Mouse (Mus musculus): ENCODE results near the gene Kdelr2. TPM values are rescaled to one million over a fixed set of nuclear protein-coding genes. Genes with fewer than 3 reads are reported as not detected.

Gene Kdelr2
- total RNA-seq, 2 experiments from 2014 or later, result 50.5 to 84.3 TPM

GRCm38 (mm10) chr5:143395649-143396048 is 8.0 kb upstream of the Kdelr2 start:
- peak; percentile 67; the same call in 1 of the 2 replicates for ATAC-seq (replicated peaks; ENCODE audit: low FRiP score, low TSS enrichment, poor library complexity, severe bottlenecking)

GRCm38 (mm10) chr5:143400501-143400900 is 3.1 kb upstream of the Kdelr2 start:
- ATAC-seq (replicated peaks; ENCODE audit: low FRiP score, low TSS enrichment, poor library complexity, severe bottlenecking), result no peak

- ATAC-seq (replicated peaks; ENCODE audit: low FRiP score, low TSS enrichment, poor library complexity, severe bottlenecking), result no peak
Measured at GRCm38 (mm10) chr5:143401556-143401955, 2.1 kb upstream of the Kdelr2 start.

GRCm38 (mm10) chr5:143404148-143404930 is 701 bp downstream of the Kdelr2 start:
- peak; percentile 22; the same call in 1 of the 2 replicates for ATAC-seq (replicated peaks; ENCODE audit: low FRiP score, low TSS enrichment, poor library complexity, severe bottlenecking)

GRCm38 (mm10) chr5:143405200-143405599 is 1.6 kb downstream of the Kdelr2 start:
- no peak for ATAC-seq (replicated peaks; ENCODE audit: low FRiP score, low TSS enrichment, poor library complexity, severe bottlenecking)

GRCm38 (mm10) chr5:143406548-143406947 is 2.9 kb downstream of the Kdelr2 start:
- no peak for ATAC-seq (replicated peaks; ENCODE audit: low FRiP score, low TSS enrichment, poor library complexity, severe bottlenecking)

- peak; percentile 84 for ATAC-seq (replicated peaks; ENCODE audit: low FRiP score, low TSS enrichment, poor library complexity, severe bottlenecking)
Measured at GRCm38 (mm10) chr5:143409239-143409638, 5.6 kb downstream of the Kdelr2 start.

- no peak for ATAC-seq (replicated peaks; ENCODE audit: low FRiP score, low TSS enrichment, poor library complexity, severe bottlenecking)
Measured at GRCm38 (mm10) chr5:143410841-143411395, 7.3 kb downstream of the Kdelr2 start.

- ATAC-seq (replicated peaks; ENCODE audit: low FRiP score, low TSS enrichment, poor library complexity, severe bottlenecking), result no peak
Measured at GRCm38 (mm10) chr5:143421484-143421883, 17.8 kb downstream of the Kdelr2 start.

GRCm38 (mm10) chr5:143422990-143423389 is 19.4 kb downstream of the Kdelr2 start:
- no peak for ATAC-seq (replicated peaks; ENCODE audit: low FRiP score, low TSS enrichment, poor library complexity, severe bottlenecking)

- peak; percentile 88 for ATAC-seq (replicated peaks; ENCODE audit: low FRiP score, low TSS enrichment, poor library complexity, severe bottlenecking)
Measured at GRCm38 (mm10) chr5:143423899-143424519, 20.4 kb downstream of the Kdelr2 start.

GRCm38 (mm10) chr5:143434421-143434820 is 30.8 kb downstream of the Kdelr2 start:
- peak; percentile 80 for ATAC-seq (replicated peaks; ENCODE audit: low FRiP score, low TSS enrichment, poor library complexity, severe bottlenecking)

- ATAC-seq (replicated peaks; ENCODE audit: low FRiP score, low TSS enrichment, poor library complexity, severe bottlenecking), result no peak
Measured at GRCm38 (mm10) chr5:143441298-143441697, 37.7 kb downstream of the Kdelr2 start.

- no peak for ATAC-seq (replicated peaks; ENCODE audit: low FRiP score, low TSS enrichment, poor library complexity, severe bottlenecking)
Measured at GRCm38 (mm10) chr5:143441753-143442152, 38.1 kb downstream of the Kdelr2 start.

- no peak for ATAC-seq (replicated peaks; ENCODE audit: low FRiP score, low TSS enrichment, poor library complexity, severe bottlenecking)
Measured at GRCm38 (mm10) chr5:143463671-143464070, 60.0 kb downstream of the Kdelr2 start.

GRCm38 (mm10) chr5:143464100-143464756 is 60.6 kb downstream of the Kdelr2 start, which contains the start of gene Daglb:
TSS of gene Daglb (plus strand) at chr5:143464584.
- ATAC-seq (replicated peaks; ENCODE audit: low FRiP score, low TSS enrichment, poor library complexity, severe bottlenecking), result peak; percentile 88

- ATAC-seq (replicated peaks; ENCODE audit: low FRiP score, low TSS enrichment, poor library complexity, severe bottlenecking), result peak; percentile 48
Measured at GRCm38 (mm10) chr5:143464757-143465118, 61.1 kb downstream of the Kdelr2 start.

GRCm38 (mm10) chr5:143465156-143466085 is 61.8 kb downstream of the Kdelr2 start:
- ATAC-seq (replicated peaks; ENCODE audit: low FRiP score, low TSS enrichment, poor library complexity, severe bottlenecking), result peak; percentile 58

Data from megakaryocyte-erythroid progenitor cell, adult 5-6 weeks (primary cell).